Mouse (Mus musculus) layer of hippocampus, adult 8-10 months (tissue): ENCODE measurements at regions not wholly inside any gene's neighbourhood (a gene's known extent, or its start where the extent isn't known, plus 50 kb on each side); places are given as distances from the start of the nearest gene placed in this dataset.

Experiments
- DNase-seq, 2 experiments: peaks; one replicate each; pipeline ENCODE4 v3.0.0; 2022; ENCODE audit warnings: low spot score in 2 of 2

DNA sequence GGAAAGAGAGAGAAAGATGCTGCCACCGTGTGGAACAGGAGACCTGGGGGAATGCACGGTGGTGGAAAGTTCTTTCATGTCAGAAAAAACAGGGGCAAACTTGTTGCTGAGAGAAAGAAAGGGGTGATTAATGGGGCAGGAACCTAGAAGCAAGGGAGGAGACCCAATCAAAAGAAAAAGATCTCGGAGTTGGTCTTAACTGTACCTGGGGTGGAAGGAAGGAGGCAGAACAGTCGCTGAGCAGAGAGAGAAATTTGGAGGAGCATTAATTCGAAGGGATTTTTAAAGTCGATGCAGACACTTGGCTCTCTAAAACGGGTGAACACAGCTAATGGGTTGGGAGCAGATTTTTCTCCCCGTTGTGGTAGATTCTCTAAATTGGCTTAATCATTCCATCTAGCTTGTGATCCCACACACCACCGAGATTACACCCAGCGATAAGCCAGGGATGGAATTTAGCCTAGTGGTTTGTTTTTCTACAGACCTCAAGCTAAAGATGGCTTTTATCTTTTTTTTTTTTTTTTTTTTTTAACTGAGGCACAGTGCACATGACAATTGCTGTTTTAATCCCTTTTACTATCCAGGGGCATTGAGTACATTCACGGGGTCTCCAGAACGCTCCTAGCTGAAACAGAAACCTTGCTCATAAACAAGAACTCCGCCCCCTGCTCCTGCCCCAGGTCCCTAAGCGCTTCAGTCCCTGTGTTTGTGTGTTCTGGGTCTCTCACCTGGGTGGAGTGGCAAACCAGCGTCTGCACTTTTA, 73.1 kb upstream of the Cpm start:
- no peak for DNase-seq

DNA sequence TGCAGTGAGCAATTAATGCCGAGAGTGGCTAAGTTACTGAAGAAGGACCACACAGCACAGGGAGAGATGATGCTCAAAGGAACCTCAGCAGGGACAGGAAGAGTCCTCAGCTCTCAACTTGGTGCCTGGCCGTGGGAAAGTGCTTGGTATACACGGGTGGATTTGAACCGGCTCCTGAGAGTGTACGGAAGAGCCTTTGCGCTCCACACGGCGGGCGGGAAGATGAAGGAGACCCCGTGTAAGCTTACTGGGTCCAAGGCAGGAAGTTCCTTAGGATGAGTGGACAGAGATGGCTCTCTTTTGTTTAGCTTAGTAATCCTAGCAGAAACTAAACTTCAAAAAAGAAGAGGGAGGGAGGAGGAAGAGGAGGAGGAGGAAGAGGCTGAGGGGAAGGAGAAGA, 73.8 kb upstream of the Cpm start:
- no peak for DNase-seq

DNA sequence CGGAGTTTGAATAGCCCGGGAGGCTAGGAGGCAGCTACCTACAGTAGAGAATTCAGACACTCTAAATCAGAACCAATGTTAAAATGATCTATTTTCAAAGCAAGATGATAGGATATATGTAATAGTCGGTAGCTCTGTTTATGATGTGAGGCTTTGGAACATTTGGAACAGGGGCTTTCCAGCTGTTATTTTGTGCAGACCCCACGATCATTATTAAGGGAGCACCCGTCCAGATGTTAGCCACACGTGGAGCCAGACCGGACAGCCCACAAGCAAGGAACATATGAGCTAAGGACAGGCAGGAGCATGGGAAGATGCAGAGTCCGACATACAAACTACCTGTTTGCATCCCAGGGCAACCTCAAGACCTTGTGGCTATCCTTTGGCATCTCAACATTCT, 74.3 kb upstream of the Cpm start:
- DNase-seq: no peak

DNA sequence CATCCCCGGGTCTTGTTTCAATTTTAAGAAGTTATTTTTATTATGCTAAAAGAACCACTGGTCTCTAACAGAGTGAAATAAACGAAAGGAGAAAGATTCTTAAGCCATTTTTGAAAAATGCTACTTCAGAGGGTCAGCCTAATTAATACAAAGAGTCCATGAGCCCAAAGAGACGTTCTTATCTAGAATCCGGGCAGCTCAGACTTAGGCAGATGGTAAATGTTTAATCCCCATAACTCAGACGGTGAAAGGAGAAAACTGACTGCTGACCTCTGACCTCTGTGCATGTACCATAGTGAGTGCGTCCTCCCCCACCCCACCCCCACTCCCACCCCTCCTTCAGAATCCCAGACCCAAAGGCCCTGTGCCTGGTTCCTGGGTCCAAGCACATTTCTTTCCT, 74.8 kb upstream of the Cpm start:
- no peak for DNase-seq

DNA sequence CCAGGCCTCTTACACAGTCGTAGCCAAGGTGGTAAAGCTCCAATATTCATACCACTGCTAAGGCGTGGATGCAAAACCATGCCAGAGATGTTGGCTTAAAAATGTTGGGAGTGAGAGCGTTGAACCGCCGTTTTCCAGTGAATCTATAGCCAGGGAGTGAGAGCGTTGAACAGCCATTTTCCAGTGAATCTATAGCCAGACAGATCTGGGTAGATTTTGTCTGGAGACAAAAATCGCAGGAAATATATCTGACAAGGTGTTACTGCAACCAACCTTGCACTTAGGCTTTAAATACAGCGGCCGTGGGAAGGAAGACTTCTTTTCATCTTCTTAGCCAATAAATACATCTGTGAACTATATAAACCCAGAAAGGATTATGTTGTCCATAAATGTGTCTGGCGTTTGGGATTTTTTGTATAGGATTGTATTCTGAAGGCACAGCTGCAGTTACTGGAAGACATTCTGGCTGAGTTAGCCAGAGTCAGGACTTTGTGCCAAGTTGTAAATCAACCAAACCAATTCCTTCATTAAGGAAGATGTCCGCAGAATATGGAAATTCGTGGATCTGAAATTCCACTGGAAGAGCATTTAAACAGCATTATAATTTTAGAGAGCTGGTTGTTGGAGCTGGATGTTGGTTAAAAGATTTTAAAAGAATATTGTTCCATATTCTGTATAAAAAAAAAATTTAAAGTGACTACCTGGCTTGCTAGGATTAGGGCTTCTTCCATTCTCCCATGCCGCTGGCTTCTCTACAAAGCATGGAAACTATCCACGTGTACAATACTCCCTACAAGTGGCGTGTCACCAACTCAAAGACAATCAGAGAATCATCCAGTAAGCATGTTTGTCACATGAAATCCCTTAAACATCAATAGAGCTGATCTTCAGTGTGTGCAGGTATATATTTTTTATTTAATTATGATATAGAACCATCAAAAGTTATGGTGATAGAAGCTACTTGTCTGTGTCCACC, 75.8 kb upstream of the Cpm start:
- DNase-seq: no peak

DNA sequence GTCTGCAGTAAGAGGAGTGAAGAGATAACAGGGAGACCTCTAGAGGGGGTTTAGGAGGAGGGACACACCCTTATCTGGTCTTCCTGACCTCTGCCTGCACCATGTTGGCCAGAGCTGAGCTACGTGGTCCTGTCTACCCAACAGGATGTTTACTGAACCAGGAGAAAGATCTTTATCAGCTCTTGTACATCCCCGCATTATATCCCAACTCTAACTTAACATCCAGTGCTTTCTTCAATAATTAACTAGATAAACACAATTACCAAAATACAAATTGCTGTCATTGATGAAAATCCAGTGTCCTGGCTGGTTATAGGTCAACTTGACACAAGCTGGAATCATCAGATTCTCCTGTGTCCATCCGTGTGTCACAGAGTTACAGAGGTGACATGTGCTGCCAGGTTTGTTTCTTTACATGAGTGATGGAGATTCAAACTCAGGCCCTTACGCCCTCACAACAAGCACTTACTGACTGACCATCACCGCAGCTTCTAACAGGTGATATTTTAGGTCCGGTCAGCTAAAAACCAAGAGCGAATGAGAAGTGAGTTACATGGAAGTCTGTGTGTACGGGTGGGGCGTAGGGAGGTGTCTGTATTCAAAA, 77.1 kb upstream of the Cpm start:
- DNase-seq: no peak

DNA sequence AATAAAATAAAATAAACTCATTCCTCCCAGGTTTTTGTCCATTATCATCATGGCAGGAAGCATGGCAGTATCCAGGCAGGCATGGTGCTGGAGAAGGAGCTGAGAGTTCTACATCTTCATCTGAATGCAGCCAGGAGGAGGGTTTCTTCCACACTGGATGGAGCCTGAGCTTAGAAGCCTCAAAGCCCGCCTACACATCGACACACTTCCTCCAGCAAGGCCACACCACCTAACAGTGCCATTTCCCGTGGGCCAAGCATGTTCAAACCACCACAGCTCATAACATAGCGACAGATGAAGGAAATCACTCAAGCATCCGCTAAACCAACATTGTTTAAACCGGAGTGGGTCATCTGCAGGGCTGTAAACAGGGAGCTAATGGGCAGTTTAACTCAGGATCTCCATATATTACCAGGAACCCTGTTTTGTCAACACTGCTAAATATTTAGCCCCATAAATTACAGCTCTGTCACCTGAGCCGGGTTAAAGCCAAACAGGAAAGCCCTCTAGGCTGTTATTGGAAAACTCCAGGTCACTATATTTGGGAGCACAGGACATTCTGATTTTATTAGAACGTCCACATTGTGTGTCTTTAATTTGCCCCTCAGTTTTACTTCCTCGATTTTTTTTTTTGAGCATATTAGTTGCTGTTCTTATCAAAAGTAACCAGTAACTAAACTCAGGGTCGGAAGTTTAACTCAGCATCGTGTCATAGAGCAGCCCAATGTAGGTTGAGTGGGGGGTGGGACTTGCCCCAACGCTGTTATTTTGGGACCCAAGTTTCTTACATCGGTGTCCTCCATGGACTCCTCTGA, 77.9 kb upstream of the Cpm start:
- no peak for DNase-seq

DNA sequence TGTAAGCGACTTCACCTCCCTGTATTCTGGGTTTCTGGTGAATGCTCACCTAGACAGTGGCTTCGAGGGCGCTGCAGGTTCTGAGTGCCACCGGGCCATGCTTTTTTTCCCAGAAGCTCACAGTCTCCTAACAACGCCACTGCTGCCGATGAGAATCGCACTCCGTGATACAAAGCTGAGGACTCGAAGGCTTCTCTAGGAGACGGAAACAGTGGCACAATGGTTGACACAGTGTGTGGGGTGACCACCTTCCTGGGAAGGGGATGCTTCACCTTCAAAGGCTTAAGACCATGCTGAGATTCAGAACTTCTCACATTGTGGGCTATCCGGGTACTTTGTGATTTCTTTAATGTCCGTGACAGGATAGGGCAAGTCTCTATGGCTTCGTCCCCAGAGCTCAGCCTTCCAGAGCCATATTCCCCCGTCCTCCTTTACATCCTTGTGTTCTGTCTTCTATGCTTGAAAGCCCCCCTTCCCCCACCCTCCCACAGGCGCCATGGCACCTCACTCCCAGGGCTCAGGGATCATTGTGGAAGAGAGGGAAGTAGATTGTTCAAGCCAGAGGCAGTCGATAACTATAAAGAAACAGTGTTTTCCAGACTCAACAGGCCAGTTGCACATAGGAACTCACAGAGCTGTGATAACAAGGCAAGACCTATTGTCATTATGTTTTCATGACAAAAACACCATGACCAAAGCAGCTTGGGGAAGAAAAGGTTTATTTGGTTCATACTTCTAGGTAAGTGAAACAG, 79.3 kb upstream of the Cpm start:
- DNase-seq: no peak

DNA sequence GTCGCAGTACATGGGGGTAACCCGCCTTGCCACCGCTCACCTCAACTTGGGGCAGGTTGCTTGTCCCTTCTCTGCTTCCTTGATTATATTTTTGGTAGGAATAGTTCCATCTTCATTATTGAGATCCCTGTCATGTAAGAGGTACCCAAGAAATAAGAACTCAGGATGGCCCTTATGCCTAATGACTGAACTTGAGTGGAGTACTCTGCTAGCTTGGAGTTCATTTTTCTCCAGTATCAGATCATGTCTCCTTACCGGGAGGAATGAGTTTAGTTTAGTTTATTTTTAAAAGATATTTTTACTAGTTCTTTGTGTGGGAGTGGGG, 79.8 kb upstream of the Cpm start:
- DNase-seq: no peak

DNA sequence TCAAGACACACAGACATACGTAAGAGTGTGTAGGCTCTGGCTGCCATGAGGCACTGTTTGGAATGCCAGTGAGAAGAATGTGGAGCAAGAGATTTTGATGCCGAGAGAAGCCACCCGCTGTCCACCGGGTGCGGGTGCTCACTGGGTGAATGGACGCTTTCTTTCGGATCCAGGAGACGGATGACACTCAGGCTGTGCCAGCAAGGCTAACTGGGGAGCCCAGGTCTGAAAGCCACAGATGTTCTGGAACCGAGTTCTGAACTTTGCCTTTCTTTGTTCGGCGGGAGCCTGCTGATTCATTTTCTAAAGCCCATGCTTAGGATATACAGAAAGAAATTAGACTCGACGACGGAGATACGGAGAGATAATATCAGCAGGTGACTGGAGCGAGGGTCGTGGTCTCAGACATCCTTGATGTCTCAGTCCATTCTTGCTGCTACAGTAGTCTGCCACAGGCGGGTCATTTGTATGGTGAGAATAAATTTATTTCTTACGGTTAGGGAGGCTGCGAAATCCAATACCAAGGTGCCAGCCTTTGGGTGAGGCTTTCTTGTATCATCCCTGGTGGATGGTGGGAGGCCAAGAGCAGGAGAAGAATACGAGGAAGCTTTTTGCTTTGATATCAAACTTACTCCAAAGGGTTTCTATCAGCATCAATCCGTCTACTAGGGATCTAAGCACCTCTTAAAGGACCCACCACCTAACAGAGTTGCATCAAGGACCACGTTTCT, 80.4 kb upstream of the Cpm start:
- DNase-seq: no peak

DNA sequence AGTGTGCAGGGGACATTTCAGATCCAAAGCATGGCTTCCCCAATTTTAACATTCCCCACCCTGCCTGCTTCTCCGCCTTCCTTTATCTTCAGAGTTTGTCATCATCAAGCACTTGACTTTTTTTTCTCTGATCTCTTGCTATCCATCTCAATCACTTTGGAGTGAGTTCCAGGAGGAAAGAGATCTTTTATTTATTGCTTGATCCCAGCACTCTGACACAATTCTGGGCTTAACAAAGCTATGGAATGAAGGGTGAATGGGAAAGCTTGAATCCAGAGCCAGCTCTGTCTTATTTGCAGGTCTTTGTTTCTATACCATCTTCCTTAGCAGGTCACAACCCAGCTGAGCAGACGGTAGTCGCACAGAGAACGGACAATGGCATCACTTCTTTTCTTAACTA, 81.0 kb upstream of the Cpm start:
- no peak for DNase-seq

DNA sequence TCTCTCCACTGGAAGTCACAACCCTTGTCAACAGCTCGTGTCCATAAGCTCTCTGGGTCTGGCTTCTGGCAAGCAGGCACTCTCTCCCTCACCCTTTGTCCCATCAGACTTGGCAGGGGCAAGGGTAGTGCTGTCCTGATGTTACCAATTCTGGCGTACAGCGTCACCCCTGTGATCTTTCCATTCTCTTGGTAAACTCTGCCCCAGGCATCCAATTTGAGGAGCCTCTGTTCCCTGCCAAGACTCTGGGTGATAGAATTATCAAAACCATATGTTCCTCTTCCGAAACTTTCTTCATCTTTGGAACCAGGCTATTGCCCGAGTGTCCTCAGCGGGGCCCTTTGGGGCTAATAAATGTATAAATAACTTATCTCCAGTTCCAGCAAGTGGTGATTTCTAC, 82.0 kb upstream of the Cpm start:
- no peak for DNase-seq

DNA sequence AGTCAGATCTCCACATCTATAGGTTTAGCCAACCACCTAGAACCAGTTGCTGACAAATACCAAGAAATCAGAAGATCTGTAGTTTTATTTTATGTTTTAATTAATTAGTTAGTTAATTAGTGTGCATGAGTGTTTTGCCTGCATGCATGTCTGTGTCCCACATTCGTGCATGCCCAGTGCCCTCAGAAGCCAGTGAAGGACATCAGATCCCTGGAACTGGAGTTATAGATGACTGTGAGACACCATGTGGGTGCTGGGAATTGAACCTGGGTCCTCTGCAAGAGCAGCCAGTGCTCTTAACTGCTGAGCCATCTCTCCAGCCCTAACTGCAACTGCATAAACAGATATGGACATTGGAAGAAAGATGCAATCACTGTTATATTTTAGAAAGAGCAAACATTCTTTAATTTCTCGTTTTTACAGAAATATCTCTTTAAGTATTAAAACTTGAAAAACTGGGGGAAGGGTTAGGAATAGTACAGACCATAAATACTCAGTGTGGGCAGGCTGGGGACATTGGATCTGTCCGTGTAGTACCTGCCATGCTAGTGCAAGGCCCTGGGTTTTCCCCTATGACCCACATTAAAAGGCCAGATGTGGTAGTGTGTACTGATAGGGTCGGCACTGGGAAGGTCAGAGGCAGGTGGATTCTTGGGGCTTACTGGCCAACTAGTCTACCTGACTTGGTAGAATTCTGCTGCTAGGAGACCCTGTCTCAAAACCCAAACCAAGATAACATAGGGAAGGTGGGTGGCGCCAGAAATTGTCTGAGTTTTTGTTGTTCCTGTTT, 83.3 kb upstream of the Cpm start:
- no peak for DNase-seq

DNA sequence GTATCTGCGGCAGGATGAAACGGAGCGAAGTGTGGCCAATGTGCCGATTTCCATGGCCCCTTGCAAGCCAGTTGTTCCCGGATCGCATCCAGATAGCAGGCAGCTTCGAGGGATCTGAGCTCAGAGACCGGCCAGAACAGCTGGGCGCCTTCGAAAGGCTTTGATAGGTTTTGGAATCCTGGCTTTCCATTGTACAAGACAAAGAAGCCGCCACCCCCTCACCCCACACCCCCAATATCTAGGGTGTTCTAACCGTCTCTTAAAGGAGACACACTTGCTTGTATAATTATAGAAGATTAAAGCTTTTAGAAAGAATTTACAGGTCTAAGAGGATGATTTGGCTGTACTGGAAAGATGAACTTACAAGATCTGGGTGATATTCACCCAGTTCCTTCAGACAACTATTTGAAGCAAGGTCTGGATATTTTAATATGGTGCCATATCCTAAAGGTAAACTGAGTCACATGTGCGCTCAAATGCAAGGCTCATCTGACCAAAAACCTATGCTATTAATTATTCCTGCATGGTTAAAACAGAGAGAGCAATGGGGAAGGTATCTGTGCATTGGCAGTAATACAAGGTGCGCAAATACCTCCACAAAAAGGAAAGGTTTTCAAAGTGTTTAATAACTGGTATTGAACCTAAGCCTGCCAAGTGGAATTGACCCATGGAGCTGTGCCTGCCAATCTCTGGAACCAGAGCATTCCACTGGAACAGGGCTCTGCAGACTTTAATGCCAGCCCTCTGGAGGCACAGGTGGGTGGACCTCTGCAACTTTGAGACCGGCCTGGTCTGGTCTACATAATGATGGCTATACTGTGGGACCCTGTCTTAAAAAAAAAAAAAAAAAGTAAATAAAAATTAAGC, 84.4 kb upstream of the Cpm start:
- no peak for DNase-seq

DNA sequence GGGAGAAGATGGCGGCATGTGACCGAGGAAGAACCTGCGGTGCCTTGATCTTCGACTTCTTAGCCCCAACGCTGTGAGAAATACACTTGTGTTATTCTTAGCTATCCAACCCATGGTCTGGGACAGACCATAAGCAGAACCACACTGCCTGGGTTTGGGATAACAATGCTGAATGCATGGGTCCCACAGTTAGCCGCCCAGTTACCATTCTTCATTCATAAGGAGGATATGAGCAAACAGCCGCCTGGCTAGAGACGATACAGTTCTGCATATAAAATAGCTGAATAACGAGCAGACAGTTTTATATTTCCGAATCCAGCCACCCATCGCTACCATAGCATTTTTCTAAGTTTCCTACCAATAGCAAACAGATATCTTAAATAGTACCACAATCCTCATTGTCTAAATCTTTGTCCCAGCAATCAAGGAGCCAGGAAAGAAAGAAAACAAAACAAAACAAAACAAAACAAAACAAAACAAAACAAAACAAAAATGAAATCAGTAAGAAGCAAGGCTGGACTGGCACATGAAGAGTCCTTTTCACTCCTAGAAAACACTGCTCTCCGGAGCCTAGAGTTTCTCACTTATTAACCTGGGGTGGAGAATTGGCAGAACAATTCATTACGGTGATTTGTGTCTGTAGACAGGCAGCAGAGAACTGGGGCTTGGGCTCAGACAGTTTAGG, 85.2 kb upstream of the Cpm start:
- no peak for DNase-seq

DNA sequence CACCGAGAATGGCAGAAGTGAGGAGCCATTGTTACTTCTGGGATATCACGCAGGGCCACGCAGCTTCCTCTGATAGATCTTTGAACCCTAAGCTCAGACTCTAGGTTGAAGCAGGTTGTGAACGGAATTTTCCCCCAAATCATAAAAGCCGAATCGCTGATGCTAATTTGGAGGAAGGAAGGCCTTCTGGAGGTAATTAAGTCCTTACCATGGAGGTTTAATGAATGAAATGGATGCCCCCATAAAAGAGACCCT, 85.7 kb upstream of the Cpm start:
- DNase-seq: no peak

DNA sequence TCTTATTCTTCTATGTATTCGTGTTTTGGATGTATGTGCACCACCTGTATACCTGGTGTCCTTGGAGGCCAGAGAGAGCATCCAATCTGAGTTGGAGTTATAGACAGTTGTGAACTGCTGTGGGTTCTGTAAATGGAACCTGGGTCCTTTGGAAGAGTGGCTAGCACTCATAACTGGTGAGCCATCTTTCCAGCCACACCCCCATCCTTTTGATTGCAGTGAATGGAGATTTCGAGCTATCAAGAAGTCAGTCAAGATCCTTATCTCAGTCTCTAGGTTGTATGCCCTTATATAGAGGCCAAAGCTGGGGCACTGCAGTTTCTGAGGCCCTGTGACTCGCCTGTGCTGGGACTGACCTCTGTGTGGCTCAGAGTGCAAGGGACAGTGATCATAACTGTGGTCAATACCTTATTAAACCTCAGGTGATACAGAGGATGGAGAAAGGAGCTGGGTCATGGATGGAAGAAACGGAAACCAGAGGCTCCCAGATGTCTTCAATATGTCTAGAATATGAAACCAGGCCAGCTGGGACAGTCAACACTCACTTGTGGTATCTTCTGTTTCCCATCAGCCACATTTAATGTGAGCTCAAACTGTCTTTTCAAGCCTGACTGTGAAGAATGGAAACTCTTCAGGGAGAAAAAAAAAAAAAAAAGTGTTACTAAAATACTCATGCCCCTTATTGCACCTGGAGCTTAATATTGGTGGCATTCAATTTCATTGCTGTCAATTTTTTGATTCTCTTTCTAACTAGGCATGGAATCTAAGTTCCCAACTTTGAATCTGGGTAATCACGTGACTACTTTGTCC, 86.2 kb upstream of the Cpm start:
- DNase-seq: no peak
